Mouse (Mus musculus) lung, adult 18-20 months (tissue): Measurements from ENCODE around the gene Cela2a.

Experiments used
- DNase-seq, 2 experiments: peaks; one replicate each; pipeline ENCODE4 v3.0.0; 2022; ENCODE audit warnings: mixed read lengths in 2 of 2

Cela2a gene

DNA sequence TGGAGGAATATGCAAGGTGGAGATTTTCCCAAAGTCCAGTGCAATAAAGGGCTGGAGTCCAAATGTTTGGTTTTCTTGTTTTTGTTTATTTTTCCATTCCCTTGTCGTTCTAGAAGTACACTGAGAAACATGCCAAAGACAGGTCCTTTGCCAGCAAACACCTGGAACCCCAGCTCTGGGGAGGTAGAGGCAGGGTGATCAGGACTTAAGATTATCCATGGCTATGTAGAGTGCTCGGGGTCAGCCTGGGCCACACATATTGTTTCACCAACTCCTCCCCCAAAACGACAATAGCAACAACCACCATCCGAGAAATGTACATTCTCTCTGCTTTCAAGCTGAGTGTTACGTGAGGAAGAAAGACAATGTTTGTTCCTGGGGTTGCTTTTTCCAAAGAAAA, at the start of gene Cela2a:
Gene Cela2a (minus strand): TSS at position 101 of the 400 bp plus-strand sequence.
- DNase-seq: no peak

DNA sequence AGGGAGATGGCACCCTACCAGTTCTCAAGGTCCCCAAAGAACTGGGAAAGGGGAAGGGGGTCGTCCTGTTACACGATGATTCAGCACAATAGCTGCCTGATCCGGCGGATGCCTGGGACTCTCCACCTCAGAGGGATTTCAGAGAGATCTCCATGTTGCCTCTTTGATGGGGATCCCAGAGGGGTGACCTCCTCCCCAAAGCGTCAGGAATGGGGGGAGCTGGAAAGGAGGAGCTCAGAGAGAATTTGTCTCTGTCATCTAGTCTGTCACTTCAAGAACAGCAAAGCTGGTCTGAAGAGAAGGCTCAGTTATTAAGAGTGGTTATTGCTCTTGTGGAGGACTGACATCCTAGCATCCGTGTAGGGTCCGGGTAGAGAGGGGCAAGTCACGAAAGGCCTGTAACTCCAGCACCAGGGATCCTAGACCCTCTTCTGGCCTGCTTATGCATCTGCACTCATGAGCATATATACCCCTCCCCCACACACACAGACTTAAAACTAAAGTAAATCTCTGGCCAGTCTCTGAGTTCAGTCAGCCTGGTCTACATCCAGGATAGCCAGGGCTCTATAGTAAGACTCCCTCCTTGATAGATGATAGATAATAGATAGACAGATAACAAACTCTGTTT, 49.6 kb upstream of the Cela2a start:
- DNase-seq: no peak

DNA sequence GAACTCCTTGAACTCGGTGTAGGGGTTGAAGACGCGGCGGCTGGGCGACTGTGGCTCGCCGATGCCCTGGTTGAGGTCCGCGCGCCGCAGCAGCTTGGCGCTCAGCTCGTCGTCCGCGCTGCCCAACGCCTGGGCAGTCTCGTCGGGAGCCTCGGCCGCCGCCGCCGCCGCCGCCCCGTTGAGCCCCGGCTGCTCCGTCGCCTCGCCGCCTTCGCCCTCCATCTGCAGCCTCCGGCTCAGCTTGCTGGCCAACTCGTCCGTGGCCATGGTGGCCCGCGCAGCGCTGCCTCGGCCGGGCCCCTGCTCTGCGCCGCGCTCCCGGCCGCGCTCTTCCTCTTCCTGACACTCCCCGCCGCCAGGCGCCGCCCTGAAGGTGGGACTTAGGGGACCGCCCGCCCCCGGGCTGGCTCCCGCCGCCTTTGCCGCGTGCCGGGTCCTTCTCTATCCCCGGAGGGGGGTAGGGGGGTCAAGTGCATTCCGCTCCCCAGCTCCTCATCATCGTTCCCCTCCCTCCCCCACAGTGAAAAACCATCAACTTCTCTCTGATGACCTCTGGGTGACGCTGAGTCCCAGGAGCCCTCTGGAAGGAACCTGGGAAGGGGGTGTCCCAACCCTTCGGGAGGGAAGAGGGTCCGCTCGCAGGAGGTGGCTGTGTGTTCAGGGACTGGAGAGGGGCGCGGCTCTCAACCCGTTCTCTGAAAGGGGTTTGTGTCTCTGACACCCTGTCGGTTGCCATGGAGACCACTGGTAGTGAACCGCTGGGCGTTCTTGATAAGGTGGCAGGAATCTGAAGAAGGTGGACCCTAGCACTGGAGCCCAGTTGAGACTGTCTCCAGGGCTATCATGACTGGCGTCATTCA, 48.9 kb upstream of the Cela2a start, which contains the start of gene Efhd2:
Gene Efhd2 (minus strand): TSS at position 320 of the 860 bp plus-strand sequence.
- peak; percentile 85 to 91 for DNase-seq

- DNase-seq: no peak
These were observed 48.2 kb upstream of the Cela2a start for GRCm38 (mm10) chr4:141874111-141874600.

DNA sequence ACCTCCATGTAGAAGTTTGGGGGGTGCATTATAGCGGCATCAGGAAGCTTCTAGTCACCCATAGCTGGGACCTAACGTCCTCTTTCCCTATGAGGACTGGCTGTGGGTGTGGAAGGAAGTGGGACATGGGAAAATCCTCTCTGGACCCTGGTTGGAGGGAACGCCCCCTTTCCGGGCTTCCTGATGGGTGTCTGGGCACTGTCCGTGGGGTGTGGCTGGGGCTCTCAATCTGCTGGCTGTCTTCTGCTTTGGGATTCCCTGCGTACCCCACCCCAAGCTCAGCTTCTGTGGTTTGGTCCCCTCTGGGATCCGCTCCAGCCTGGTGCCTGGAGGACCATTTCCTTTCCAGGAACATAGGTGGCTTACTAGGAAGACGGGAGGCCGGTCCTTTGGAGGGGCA, 47.0 kb upstream of the Cela2a start:
- peak; percentile 32 to 46 for DNase-seq

GRCm38 (mm10) chr4:141871909-141872308, 45.9 kb upstream of the Cela2a start:
- DNase-seq: peak; percentile 40 to 50

- DNase-seq: no peak
These were observed 45.4 kb upstream of the Cela2a start for GRCm38 (mm10) chr4:141871333-141871725.

DNA sequence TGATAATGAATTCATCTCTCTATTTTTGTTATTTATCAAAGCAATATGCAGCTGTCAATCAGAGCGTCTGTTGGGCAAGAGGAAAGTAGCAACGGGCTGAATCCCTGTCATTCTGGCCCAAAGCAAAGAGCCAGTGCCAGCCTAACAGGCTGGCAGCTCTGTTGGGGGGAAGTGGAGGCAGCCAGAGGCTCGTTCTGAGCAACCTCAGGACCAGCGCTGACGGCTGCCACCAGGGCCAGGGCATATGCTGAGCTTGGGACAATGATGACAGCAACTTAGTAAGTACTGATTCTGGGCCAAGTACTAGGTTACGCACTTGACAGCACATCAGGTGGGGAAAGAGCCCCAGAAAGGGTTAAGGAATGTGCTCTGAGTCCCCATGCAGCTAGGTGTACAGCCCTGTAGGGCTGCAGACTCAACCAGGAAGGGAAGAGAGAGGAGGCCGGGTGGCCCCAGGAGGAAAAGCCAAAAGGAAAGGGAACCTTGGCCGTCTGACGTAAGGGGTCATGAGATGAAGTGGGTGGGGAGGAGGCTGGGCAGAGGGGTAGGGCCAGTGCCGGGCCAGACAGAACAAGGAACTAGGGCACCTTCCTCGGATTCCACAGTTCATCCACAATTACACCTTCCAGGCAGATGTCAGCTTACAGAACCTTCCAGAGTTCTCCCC, 44.8 kb upstream of the Cela2a start:
- DNase-seq: peak; percentile 86 to 88

GRCm38 (mm10) chr4:141869436-141870215, 43.7 kb upstream of the Cela2a start:
- peak; percentile 47 to 61 for DNase-seq

GRCm38 (mm10) chr4:141868051-141868450, 42.1 kb upstream of the Cela2a start:
- no peak for DNase-seq

DNA sequence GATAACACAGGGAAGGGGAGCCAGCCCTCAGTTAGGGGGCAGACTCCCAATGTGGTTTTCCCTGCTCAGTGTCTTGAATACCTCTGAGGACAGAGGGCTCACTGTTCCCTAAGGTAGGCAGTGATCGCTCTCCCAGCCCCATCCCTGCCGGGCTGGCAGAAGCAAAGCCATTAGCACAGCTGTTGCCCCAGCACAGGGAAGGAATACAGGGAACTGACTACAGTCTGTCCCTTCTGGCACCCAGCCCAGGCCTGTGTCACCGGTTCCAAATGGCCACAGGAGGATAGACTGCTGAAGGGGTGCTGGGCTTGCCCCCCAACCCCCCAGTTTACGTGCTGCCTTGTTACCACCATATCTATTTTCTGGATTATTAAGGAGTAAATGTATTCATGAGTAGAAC, 41.5 kb upstream of the Cela2a start:
- peak; percentile 50 to 52 for DNase-seq

DNA sequence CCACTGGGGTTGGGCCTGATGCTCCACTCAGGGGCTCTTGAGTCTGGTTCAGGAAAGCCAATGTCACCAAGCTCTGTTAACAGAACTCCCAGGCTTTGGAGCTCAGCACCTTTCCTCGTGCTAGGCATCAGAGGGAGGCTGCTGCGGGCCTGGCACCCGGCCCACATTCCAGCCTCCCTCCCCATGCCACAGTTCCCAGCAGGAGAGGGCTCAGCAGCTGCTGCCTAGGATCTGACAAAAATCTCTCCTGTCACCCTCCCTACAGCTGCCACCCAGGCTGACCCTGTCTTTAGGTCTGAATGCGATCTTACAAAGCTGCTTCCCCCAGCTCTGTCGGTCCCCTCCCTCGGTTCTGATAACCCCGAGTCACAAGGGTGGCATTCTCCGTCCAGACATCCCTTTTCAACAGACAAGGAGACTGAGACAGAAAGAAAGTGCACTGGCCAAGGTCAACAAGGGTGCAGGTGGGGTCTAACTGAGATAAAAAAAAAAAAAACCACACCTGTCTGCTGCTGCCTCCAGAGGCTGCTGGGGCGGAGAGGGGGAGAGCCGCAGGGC, 41.1 kb upstream of the Cela2a start:
- DNase-seq: peak; percentile 49 to 66

GRCm38 (mm10) chr4:141865600-141865999, 39.6 kb upstream of the Cela2a start:
- DNase-seq: no peak

DNA sequence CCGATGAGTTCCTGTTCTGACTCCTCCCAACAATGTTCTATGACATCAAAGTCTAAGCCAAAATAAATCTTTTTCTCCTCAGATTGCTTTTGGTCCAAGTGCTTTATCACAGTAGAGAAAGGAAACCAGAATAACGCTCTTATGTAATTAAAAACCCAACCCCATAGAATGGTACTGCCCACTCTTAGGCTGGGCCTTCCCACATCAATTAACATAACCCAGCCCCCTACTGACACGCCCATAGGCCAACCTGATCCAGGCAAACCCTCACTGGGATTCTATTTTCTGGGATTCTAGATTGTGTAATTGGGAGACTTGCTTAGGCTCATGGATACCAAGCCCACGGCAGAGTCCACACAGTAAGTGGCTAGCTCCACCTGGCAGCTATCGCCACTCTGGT, 39.0 kb upstream of the Cela2a start:
- DNase-seq: no peak

GRCm38 (mm10) chr4:141864506-141864905, 38.5 kb upstream of the Cela2a start:
- no peak for DNase-seq

DNA sequence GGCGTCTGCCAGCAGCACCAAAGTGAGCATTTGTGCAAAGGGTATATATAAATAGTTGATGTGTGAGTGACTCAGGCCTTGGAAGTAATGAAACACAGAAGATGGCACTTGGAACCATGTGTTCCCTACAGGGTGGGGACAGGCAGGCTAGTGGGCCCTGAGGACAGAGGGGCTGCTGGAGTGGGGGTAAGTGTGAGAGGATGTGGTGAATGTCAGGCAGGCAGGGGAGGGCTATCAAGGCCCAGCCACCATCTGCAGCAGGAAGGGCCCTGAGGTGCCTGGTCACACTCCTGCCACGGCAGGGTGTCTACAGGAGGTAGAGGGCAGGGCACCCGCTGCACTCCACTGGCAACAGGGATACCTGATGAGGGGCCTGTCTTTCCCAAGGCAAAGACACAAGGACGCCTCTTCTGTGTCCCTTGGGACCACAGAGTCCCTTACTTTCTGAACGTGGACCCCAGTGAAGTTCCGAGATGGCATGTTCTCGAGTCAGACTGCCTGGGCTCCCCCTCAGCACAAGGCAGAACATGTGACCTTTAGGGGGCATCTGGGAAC, 37.8 kb upstream of the Cela2a start:
- DNase-seq: no peak

GRCm38 (mm10) chr4:141862867-141863266, 36.9 kb upstream of the Cela2a start:
- peak in 1 of 2 experiments; percentile 51 for DNase-seq

DNA sequence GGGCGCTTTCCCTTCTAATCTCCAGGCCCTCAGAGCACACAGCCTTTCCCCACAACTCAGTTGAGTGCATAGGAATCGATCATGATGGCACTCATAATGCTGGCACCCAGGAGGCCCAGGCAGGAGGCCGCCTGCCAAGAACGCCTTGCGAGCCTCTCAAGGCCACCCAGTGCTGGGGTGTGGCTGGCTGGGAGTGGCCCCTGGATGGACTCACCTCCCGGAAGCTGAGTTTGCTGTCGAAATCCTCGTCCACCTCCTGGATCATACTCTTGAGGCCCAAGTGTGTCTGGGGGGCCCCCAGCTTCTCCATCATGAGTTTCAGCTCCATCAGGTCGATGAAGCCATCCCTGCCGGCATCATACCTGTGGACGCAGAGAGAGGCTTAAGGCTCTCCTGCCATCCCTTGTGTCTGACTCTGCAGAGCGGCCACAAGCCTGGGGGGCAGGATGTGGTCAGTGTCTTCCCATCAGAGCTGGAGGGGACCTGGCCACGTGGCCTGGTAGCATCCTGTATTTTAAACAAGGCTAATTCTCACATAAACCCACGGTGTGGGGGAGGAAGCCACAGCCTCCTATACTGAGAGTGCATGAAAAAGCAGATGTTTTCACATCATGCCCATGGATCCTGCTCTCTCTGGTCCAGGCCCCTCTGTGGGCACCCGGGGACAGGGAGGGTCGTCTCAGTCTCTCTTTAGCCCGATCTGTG, 35.8 kb upstream of the Cela2a start:
- peak; percentile 77 to 87 for DNase-seq

GRCm38 (mm10) chr4:141860246-141860841, 34.4 kb upstream of the Cela2a start:
- no peak for DNase-seq

DNA sequence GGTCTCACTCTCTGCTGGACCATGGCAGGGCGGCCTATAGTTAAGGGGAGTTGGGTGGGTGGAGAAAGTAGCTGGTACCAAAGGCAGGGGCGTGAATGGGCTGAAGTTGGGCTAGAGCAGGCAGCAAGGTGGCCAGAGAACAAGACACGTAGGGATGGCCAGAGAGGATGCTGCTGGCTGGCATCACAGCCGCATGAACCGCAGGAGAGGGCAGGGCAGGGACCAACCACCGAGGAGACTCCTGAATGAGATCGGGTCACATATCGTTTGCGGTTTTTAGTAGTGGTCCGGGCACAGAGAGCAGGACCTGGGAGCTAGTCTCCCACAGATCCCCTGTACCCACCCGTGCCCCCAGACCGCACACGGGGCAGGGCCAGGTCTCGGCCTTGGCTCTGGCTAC, 33.4 kb upstream of the Cela2a start:
- DNase-seq: no peak

- DNase-seq: peak; percentile 53 to 58
These were observed 32.5 kb upstream of the Cela2a start for GRCm38 (mm10) chr4:141858501-141858900.
